Mouse (Mus musculus): ENCODE results near the gene Atad1.
A peak's percentile ranks its signal among the peaks of the same experiment; 100 is the strongest.
"Not testable (repeated sequence)": the region's sequence is repeated elsewhere in the genome, so short reads cannot be mapped to it uniquely, and the experiment has no call there.

Atad1 gene

DNA sequence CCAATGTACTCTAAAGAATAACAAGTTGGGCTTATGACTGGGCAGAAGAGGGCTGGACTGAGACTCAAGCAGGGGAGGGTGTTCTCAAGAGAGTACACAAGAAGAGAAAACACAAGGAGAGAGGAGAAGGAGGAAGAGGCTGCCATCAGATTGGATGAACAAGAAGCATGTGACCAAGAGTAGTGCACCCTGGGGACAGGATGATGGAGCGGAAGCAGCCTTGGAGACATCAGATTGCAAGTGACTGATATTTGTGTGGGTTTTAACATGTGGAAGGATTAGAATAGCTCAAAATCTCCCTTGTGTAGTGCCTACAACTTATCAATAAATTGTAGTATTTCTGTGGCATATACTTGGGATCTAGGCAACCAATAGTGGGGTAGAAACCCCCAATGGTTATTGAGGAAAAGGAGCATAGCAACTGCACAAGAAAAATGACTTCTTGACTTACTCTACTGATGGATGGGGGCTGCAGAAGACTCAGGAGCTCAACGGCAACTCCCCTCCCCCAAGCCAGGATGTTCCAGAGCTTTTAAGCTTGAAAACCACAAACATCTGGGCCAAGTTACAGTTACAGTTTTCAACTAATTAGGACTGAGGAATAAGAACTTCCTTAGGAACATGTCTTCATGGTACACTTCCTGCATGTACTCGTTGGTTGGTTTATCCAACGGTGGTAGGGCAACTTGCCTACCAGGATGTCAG lies 1.2 kb upstream of the Atad1 start:
- no peak for DNase-seq (ENCODE audit: low read depth)

DNA sequence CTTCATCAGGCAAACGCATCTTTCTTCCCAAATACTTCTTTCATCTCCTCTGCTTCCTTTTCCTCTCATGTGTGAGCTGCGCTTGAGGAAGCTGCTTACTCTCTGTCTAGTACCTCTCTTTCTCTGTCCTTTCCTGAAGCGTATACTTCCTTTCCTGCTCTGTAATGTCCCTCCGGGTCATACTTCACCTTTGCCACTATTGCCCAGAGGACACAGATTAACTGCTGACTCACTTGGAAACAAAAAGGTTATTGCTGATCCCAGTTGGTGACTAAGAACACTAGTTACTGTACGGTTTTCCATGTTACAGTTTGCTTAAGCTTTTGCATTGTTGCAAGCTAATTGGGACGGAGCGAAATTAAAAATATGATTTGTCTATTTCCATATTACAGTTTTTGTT lies 1.7 kb downstream of the Atad1 start:
- DNase-seq (ENCODE audit: low read depth): no peak

DNA sequence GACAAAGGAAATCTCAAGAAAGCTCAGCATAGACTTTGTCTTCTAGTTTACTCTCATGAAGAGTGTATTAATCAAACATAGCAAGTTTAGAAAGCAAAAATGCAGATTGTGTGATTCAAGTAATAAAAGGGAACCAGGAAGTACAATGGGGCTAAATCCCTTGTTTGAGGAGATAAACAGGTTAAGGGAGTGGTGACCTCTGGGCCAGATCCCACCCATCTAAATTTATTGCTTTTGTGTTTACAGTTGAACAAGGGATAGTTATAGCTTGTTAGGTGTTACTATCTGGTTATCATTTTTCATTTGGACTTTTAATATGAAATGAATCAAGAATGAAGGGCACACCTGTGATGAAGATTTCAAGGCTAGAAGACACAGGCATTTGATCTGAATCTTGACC lies 6.7 kb downstream of the Atad1 start:
- no peak for DNase-seq (ENCODE audit: low read depth)

DNA sequence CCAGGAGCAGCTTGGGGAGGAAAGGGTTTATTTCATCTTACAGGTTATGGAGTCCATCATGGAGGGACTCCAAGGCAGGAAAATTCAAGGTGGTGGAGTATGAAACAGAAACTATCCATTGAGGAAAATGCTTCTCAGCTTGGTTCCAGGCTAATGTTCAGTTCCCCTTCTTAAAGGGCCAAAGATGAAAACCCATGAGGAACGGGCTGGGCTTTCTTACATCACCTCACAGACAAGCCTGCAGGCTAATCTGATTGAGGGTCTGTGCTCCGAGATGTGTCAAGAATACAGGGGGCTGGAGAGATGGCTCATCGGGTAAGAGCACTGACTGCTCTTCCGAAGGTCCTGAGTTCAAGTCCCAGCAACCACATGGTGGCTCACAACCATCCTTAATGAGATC lies 9.8 kb downstream of the Atad1 start:
- DNase-seq (ENCODE audit: low read depth): no peak

DNA sequence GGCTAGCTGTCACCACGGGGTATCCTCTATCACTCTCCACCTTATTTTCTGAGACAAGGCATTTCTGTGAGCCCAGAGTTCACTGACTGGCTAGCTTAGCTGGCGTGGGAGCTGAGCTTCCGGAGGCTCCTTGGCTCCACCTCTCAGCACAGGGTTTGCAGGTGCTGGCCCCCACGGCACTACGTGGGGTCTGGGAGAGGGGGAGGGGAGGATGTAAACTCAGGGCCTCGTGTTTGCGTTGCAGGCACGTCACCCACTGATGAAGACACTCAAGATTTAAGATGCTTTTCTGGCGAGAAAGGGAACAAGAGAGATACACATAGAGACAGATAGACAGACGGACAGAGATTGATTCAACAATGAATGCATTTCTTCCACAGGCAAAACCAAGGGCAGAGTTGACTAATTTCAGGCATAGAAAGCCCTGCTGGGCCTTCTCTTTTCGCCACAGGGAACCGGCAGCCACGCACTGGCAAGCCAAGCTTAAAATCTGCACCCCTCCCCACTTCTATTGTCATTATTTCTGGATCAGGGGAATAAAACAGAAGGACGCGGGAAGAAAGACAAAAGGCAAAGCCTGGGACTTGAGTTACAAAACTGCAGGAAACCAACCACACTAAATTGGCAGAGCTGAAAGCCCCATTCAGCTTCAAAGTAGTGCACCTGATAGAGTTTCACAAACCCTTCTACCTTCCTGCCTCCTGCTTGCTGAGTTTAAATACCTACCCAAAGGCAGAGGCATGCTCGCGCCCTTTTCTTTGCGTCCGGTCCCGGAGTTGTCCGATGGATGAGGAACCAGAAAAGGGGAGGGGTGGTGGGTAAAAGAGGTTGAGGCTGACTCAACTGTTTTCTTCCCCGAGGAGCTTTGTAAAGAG lies 12.9 kb downstream of the Atad1 start:
- peak; percentile 35 for DNase-seq (ENCODE audit: low read depth)

DNA sequence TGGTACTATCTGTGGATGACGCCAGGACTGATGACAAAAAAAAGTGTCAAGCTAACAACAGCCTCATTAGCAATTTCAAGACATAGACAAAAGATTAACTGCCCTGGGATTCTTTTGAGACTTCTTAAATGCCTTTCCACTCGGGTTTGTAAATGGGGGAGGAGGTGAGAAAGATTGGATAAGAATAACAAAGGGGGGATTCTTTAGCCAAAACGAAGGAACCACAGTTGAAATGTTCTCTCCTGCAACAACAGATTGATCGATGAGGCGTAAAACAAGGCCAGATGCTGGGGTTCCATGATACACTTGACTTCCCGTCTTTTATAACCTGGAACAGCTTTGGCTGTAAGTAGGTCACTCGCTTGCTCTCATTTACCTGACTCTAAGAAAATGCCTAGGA lies 15.8 kb downstream of the Atad1 start:
- DNase-seq (ENCODE audit: low read depth): no peak

DNA sequence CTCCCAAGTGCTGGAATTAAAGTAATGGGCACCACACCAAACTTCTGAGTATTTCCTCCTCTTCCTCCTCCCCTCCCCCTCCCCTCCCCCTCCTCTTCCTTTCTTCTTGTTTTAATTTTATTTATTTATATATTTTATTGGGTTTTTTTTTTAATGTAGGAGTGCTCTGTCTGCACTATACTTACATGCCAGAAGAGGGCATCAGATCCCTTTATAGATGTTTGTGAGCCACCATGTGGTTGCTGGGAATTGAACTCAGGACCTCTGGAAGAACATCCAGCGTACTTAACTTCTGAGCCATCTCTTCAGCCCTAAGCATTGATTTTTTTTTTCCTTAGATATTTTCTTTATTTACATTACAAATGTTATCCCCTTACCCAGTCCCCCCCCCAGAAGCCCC lies 19.3 kb downstream of the Atad1 start:
- no peak for DNase-seq (ENCODE audit: low read depth)

DNA sequence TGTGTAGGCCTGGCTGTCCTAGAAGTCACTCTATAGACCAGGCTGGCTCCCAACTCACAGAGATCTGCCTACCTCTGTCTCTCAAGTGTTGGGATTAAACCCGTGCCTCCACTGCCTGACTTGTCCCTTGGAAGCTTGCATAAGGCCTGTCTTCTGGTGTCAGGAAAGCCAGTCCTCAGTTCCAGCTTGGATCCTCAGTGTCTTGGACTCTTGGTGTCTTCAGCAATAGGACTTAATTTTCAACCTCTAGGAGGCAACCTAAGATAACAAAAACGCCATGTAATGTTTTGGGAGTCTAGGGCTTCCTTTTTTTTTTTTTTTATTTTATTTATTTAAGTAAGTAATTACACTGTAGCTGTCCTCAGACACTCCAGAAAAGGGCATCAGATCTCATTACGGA lies 22.0 kb downstream of the Atad1 start:
- peak; percentile 29 for DNase-seq (ENCODE audit: low read depth)

DNA sequence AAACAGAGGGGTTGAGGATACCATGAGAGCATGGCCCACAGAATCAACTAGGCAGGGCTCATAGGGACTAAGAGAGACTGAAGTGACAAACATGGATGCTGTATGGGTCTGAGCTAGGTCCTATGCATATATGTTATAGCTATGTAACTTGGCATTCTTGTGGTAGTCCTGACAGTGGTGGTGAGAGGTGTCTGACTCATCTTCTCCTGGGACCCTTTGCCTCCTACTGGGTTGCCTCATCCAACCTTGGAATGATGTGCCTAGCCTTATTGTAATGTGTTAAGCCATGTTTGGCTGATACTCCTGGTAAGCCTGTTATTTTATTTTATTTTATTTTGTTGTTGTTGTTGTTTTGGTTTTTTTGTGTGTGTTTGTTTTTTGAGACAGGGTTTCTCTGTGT lies 23.9 kb downstream of the Atad1 start:
- DNase-seq (ENCODE audit: low read depth): no peak

DNA sequence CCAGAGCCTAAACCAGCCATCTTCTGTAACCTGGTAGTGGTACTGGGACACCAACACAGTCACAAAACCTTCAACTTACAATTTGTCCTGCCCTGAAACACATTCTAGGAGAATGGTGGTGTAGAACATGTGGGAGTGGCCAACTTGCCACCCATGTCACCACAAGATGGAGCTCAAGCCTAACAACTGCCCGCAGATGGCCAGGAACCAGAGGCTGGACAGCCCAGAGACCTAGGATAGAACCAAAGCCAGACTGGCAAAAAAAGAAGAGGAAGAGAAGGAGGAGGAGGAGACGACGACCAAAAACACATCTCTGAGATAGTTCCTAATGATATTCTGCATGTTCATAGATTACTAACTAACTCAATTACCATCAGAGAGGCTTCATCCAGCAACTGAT lies 24.4 kb downstream of the Atad1 start:
- DNase-seq (ENCODE audit: low read depth): peak; percentile 77

DNA sequence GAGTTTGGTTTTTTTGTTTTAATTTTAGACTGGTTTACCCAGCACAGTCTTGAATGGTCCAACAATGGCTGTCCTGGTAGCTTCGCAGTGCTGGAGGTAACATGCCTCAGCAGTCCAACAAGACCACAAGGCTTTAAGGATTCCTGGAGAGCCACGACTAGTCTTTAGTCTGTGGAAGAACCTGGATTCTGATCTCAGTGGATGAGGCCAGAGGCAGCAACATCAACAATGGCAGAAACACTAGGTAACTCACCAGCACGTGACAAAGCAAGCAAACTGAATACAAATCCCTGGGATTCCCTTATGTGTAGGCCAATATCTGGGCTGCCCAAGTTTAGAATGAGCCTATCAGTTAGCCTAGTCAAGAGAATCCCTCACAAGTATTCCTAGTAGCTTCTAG lies 26.1 kb downstream of the Atad1 start:
- no peak for DNase-seq (ENCODE audit: low read depth)

DNA sequence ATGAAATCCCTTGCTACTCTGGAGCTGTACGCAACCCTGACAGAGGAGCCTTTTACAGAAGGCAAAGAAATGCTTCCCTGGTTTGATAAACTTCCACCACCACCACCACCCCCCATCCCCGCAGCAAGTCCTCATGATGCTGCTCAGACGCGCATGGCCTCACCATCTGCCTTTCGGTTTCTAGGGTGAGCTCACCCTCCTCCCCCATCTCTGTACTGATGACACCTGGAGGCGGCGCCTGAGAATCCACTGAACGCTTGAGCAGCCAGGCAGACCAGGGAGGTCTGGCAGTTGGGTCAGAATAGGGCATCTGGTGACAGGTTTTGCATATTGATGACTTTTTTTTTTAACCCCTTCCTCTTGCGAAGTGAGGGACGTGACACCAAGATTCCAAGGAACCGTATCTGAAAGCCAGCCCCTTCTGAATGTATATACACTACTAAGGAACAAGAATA lies 27.0 kb downstream of the Atad1 start:
- peak; percentile 94 for DNase-seq (ENCODE audit: low read depth)

DNA sequence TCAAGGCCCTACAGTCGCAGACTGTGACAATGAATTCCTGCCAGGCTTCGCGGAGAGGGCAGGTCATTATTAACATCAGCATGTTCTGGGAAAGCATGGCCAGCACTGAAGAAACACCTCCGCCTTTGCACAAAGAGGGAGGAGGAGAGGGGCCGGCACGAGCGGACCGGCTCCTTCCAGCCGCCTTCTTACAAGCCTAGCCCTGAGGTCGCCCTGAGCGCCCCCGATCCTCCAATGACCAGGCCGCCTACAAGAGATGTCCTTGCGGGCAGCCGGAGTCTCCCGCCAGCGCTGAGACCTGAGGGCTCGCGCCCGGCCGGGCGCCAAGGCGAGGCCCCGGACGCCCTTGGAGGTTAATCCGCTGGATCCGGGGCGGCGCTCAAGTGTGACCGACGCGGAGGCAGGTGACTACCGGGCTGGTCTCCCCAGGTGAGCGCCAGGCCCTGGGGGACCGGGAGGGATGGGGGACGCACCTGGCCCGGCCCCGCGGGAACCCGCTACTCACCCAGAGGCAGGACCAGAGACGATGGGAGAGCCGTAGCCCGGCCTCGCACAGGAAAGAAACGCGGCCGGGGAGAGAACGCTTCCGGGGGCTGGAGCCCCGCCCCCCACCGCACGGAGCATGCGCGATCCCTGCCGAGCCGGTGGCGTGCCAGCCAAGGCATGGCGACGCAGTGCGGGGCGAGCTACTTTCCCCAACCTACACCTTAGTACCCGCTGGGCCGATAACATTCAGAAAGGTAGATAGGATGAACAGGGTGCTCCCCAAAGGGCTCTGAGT lies 27.6 kb downstream of the Atad1 start:
- peak; percentile 94 for DNase-seq (ENCODE audit: low read depth)

DNA sequence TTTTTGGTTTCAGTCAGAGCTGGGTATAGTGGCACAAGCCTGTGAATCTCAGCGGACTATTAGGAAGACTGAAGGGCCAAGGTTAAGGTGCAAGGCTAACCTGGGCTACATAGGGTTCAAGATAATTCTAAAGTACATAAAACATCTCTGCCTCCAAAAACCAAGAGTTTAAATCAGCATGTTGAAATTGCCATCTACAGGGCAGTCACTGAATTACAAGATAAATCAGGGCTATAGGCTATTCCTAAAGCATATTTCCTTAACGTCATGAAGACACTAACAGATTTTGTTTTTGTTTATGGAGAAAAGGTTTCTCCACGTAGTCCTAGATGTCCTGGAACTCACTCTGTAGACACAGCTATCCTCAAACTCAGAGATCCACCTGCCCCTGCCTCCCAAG lies 29.3 kb downstream of the Atad1 start:
- DNase-seq (ENCODE audit: low read depth): peak; percentile 81

DNA sequence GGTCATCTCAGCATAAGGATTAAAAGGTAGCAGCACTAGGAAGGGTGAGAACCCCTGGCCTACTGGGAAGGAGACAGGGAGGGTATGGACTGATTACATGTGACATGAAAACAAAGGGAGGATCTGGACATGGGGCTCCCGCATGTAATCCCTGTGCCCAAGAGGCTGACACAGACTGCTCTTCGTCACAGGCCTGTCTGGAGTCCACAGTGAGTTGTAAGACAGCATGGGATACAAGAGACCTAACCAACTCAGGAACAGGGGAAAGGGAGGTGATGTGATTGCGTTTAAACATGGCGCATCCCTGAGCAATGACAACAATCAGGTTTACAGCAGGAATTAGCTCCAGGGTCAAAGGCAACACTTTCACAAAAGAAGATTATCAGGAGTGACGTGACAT lies 30.6 kb downstream of the Atad1 start:
- DNase-seq (ENCODE audit: low read depth): no peak

DNA sequence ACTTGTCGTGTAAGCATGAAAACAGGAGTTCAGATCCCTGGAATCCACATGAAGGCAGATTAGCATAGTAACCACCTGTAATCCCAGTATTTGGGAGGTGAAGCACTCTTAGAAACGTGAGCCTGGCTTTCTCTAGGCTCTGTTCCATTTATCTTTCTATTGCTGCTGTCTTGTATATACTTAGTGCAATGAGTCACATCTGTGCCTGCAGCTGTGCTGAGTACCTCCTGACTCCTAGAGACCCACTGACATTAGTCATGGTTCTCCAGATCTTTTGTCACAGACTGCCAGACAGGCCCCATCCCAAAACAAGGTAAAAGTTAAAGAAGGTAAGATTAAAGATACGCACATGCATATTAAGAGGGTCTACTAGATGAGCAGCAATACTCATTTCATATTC lies 37.4 kb downstream of the Atad1 start:
- DNase-seq (ENCODE audit: low read depth): no peak

DNA sequence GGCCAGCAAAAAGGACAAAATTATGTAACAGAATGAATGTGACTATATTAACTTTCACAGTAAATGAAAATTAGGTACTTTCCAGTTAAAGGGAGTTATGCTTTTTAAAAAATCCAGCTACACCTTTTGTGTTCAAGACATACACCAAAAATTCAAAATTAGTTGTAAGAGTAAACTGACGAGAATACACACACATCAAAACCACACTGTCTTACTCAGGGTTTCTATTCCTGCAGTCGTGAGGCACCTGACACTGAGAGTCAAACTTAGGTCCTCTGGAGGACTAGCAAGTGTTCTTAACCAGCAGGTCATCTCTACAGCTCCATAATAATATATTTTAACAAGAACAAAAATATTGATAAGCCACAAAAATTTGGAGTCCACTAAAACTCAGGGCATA lies 42.9 kb downstream of the Atad1 start:
- no peak for DNase-seq (ENCODE audit: low read depth)

DNA sequence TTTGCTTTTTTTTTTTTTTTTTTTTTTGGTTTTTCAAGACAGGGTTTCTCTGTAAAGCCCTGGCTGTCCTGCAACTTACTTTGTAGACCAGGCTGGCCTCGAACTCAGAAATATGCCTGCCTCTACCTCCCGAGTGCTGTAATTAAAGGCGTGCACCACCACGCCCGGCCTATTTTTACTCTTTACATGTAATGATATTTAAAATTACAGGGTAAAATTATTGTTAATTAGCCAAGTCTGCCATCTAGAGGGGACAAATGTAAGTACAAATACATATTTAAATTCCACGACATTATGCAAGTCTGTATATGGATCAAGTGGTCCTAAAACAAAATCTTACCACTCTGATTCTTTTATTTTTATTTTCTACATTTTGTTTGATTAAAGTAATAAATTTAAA lies 49.9 kb downstream of the Atad1 start:
- DNase-seq (ENCODE audit: low read depth): peak; percentile 74

DNA sequence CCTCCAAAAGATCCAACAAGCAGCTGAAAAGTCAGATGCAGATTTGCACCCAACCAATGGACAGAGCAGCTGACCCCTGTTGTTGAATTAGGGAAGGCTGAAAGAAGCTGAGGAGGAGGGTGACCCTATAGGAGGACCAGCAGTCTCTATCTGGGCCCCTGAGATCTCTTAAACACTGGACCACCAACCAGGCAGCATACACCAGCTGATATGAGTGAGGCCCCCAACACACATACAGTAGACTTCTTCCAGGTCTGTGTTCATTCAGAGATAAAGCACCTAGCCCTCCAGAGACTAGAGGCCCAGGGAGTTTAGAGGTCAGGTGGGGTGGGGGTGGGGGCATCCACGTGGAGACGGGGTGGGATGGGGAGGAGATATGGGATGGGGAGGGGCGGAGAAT lies 51.4 kb downstream of the Atad1 start:
- DNase-seq (ENCODE audit: low read depth): not testable (repeated sequence)

DNA sequence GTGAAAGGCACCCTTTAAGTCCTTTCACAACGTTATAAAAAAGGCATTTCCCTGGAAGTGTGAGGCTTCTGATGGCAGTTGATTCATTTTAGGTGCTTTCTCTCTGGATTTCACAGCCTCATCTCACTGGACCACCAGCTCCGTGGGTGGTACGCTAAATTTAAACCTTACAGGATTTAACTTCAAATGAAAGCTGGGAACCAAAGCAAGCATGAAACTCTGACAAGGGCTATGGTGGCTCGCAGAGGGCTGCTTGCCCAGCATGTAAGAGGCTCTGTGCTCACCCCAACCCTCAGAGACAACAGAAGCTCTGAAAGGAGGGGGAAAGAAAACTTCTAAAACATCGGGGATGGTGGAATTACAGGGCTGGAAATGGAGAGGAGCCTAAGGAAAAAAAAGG lies 51.9 kb downstream of the Atad1 start:
- DNase-seq (ENCODE audit: low read depth): no peak

DNA sequence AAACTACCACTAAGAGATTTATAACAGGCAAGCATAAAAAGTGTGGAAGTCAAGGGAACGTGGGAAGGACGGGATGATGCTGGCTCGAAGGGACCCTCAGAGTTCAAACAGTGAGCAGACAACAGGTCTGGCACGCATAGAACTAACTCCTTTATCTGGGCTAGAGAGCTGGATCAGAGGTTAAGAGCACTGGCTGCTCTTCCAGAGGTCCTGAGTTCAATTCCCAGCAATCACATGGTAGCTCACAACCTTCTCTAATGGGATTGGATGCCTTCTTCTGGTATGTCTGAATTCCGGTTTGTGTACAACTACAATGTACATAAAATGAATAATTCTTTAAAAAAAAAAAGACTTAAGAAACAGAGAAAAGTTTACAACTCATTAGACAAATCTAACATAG lies 56.5 kb downstream of the Atad1 start:
- DNase-seq (ENCODE audit: low read depth): no peak

DNA sequence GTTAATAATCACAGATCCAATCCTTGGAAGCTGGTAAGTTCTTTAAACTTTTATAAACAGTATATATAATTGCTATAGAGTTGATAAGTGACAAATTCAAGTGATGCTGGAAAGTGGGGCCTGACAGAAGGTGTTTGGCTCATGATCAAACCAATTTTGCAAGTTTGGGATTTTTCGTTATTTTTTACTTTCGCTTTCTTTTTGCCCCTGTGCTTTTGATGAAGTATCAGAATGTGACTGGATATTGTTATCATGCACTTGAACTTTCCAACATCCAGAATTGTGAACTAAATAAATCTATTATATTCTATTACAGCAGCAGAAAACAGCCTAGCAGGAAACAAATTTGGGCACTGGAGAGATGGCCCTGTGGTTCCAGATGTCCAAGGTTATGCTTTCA lies 58.7 kb downstream of the Atad1 start:
- DNase-seq (ENCODE audit: low read depth): peak; percentile 77

DNA sequence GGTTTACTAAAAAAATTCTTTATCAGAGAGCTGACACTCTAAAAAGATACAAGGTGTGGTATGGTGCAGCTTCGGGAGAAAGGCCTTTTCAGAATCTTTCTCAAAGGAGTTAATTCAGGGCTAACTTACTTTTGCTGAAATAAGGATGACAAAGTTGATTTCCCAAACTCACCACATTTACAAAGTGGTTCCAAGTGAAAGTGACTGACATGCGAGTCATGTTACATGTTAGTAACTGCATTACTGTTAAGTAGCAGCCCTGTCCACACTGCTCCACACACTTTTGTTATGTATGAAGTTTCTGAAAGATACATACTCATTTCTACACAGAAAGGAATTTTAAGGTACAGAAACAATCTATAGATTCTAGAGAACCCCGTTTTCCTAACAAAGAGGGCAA lies 63.8 kb downstream of the Atad1 start:
- no peak for DNase-seq (ENCODE audit: low read depth)
